Mouse (Mus musculus): ENCODE data around the gene Ptprn2.

Gene Ptprn2

GRCm38 (mm10) chr12:117017912-117018311 lies 532.4 kb downstream of the Ptprn2 start:
- no peak for DNase-seq

- DNase-seq: no peak
Measured at GRCm38 (mm10) chr12:117023235-117023634, 537.7 kb downstream of the Ptprn2 start.

DNA sequence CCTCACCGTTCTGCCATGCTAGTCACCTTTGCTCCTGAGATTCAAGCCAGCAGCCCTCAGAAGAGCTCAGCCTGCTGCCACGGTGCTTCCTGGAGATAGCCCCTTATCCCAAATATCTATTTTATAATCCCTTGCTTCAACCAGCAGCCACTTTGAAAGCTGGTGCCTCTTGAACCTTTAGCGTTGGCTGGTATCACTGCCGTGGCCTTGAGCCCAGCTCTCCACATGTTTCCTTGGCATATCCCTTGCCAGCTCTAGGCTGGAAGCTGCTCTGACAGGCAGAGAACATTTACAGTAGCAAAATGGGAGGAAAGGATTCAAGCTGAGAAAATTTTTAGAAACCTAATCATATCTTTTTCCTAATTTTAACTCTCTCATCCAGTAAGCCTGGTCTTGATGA lies 539.4 kb downstream of the Ptprn2 start:
- DNase-seq: peak; percentile 67

DNA sequence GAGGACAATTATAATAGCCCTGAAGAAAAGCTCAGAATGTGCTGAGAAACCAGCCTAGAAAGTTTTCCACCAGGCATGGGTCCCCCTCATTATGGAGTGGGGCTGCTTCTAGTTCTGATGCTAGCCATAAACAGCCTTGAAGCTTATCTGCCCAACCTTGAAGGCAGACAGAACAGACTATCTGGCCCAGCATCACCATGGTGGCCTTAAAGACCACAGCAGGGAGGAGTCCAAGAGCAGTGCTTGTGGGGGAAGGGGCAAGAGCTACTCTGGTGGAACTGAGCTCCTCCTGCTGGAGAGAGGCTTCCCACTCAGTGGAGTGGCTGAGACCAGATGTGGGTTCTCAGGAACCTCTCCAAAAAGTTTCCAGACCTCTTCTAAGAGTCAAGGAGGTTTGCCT lies 540.2 kb downstream of the Ptprn2 start:
- no peak for DNase-seq

- DNase-seq: no peak
Measured at GRCm38 (mm10) chr12:117027351-117027750, 541.8 kb downstream of the Ptprn2 start.

DNA sequence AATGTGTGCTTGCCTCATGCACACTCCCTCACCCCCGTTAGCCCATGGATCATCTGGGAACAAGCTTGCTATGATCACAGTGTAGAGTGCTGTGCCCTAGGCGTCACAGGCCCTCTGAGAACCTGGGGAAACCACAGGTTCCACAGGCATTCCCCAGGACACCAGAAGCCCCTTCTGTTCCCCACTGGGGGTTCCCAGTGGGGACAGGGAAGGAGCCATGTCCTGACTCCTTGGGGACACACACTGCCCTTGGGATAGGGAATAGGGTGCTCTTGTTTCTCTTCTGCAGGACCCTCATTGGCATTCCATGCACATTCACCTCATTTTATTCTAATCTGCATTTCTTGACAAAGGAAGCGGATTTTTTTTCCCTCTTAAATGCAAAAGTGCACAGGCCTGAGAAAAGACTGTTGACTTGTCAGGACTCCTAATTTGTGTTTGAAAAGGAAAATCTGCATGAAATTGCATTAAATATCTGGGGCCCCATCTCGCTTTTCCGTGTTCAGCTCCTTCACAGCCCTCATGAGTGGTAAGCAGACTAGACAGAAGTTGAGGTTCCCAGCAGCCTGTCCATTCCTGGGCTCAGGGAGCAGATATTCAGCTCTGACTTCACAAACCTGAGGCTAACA lies 542.9 kb downstream of the Ptprn2 start:
- DNase-seq: no peak

DNA sequence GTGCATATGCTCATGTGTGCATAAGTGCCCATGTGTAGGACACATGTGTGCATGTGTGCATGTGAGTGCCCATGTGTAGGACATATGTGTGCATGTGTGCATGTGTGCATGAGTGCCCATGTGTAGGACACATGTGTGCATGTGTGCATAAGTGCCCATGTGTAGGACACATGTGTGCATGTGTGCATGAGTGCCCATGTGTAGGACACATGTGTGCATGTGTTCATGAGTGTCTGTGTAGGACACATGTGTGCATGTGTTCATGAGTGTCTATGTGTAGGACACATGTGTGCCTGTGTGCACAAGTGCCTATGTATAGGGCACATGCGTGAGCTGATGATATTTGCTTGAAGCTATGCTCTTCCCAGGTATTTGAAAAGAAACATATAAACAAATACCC lies 547.7 kb downstream of the Ptprn2 start:
- no peak for DNase-seq

DNA sequence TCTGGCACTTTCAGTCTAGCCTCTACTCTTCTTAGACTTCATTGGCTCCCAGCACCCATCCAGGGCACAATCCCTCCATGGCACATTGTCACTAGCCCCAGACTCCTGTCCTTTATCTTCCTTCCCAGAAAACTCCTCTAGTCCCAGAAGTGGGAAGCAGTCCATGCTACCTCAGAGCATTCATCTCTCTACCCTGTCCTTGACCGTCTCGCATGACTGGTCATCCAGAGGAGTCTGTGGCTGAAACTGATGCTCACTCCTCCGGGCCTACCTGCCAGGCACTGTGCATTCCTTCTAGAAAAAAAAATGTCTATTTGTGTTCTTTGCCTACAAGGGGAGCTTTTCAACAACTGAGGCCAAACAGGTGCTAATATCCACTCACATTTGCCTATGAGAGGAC lies 549.0 kb downstream of the Ptprn2 start:
- DNase-seq: no peak

DNA sequence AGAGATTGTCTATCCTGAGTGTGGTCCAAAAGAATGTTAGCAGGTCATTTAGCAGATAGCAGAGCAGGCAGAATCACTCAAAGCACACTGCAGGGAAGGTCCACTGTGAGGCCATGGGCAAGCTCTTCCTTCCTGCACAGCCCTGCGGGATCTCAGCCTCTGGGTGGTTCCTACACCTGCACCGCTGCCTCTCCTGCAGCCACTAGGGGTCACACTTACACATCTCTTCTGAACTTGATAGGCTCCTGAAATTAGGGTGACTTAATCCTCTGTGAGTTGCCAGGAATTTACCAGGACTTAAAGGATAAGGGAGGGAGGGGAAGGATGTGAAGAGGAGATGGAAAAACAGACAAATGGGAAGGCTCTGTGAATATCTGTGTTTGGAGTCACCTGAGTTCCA lies 549.7 kb downstream of the Ptprn2 start:
- DNase-seq: peak; percentile 39

DNA sequence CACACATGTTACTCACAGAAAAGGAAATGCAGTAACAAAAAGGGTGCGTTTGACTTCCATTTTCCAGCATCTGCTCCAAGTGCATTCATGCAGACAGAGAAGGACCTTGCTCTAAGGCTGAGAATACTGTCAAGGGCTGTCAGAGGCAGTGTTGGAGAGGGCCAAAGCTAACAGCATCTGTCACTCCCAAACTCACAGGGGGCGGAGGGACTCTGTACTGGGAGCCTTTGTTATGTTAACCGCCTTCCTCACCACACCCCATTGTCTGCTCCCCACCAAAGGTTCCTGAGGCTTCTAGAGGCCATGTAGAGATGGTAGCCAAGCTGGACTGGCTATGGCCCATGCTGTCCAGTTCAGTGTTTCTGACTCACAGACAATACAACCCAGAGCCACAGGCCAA lies 553.9 kb downstream of the Ptprn2 start:
- DNase-seq: no peak

DNA sequence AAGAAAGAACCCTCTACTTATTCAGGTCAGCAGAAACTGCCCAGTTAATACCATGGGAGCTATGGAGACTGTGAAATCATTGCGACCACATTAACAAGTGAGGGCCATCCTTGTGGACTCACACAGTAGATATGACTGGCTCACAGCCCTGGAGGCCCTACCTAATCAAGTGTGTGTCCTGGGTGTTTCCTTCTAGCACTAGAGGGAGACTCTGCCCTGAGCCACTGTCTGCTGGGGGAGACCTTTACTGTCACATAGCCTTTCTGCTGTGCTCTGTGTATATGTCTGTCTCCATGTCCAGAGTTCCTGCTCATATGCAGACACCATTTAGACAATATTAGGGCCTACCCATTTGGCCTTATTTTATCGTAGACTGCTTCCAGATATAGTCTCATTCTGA lies 555.9 kb downstream of the Ptprn2 start:
- DNase-seq: no peak

- no peak for DNase-seq
Measured at GRCm38 (mm10) chr12:117042706-117043105, 557.2 kb downstream of the Ptprn2 start.

GRCm38 (mm10) chr12:117047384-117048251 lies 562.1 kb downstream of the Ptprn2 start:
- DNase-seq: no peak

DNA sequence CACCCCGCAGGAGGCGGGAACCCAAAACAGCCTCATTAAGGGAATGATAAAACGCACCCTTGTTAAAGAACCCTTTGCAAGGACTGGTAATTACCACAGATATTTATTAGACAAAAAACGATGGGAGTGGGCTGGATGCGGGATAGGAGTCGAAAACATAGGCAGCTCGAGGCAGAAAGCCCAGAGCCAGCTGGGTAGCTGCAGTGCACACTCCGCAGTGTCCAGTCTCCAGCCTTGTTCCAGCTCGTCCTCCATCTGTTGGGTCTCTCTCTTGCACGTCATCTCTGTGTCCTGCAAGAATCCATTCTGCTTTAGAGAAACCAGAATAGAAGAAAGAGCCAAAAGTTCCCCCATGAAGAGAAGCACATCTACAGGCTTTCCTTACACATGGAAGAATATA lies 564.3 kb downstream of the Ptprn2 start:
- DNase-seq: no peak

DNA sequence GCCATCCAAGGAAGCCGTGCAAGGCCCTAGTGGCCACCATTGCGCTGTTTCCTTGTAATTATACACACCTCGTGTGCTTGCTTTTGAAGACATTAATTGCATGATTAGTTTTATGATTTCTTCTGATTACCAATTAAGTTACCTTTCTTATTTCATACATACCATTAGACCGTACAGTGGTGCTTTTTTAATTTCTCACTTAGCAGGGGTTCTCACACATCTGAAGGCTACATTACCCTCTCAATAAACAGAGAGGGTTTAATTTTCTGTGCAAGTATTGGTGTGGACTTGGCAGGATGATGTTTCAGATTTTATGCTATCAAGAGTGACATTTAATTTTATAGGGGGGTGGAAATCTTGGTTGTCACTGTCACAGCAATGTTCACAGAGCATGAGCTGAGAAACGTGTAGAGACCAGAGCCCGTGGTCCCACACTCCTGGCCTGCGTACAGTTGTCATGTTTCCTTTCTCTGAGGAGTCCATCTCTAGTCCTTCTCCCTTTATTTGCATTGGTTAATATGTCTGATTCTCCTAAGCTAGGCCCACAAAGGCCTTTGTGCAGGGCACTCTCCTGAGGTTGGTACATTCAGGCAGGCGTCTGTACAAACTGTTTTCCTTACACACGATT lies 567.8 kb downstream of the Ptprn2 start:
- DNase-seq: no peak

- no peak for DNase-seq
Measured at GRCm38 (mm10) chr12:117053851-117054769, 568.6 kb downstream of the Ptprn2 start.

- no peak for DNase-seq
Measured at GRCm38 (mm10) chr12:117054925-117055570, 569.5 kb downstream of the Ptprn2 start.

- DNase-seq: no peak
Measured at GRCm38 (mm10) chr12:117058184-117058958, 572.9 kb downstream of the Ptprn2 start.

GRCm38 (mm10) chr12:117058975-117059374 lies 573.5 kb downstream of the Ptprn2 start:
- DNase-seq: no peak

DNA sequence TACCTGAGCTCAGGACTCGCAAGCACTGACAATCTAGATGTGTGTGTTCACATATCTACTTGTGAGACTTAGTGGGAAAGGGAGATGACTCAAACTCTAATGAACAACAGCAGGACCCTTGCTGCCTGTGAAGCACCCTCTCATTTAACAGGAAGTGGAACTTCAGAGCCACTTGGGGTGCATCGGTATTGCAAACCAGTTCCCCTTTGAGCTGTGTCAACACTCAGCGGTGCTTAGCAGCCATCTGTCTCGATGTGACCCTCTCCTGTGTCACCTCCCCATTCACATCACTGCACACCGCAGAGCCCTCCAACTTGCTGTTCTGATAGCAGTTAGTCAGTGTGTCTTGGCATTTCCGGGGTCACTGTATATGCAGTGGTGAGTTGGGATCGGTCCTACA lies 592.1 kb downstream of the Ptprn2 start:
- DNase-seq: no peak

DNA sequence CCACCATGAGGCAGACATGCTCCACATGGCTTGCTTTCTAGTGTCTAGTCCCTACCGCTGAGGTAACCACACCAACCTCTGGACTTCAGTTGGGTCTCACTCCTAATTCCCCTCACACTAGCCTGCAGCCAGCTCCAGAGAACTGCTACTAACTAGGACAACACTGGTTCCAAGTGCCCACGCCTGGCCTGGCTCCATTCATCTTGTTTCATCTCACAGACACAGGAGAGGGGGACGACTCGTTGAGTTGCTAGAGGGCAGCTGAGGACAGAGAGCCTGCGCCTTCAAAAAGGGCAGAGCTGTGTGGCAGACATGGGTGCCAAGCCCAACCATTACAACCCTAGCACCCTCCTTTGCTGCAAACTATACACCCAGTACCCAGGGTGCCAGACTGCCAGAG lies 593.4 kb downstream of the Ptprn2 start:
- DNase-seq: no peak

- DNase-seq: no peak
Measured at GRCm38 (mm10) chr12:117079724-117080123, 594.2 kb downstream of the Ptprn2 start.

Data from cerebellum, adult 11-12 months (tissue).